ENCODE assay signal across 8 mouse cellular contexts in genomic region chr9:103112471-103113271, GRCm38 (mm10). TPM values are rescaled to one million over a fixed set of nuclear protein-coding genes. Genes with fewer than 3 reads are reported as not detected.
DNase-seq lines count a peak whose midpoint lies in the region; ATAC-seq and TF ChIP-seq lines count a peak whose summit lies in the region.

No protein-coding gene starts in this region.

- H3K27me3 ChIP-seq in hindbrain, embryonic 14.5 days (ENCODE audit: control insufficient read depth, insufficient read depth, low read length): no peaks in the 10 kb centered on the region
- peaks cover 65% of the 10 kb centered on the region for H3K27me3 ChIP-seq in liver, embryonic 12.5 days (replicated peaks)

- peak overlapping the region; percentile 57 for H3K4me2 ChIP-seq in hindbrain, embryonic 14.5 days (replicated peaks)
- H3K4me2 ChIP-seq in liver, embryonic 12.5 days: peak overlapping the region; percentile 78

- peak overlapping the region; percentile 67 for H3K4me3 ChIP-seq in cortical plate, adult 2 months (ENCODE audit: insufficient read depth, low read length)
- H3K4me3 ChIP-seq in hindbrain, embryonic 14.5 days (replicated peaks; ENCODE audit: low read length): peak overlapping the region; percentile 95
- H3K4me3 ChIP-seq in liver, embryonic 12.5 days: peak overlapping the region; percentile 59

- peak; percentile 41 to 42 for DNase-seq in frontal cortex, postnatal 36 days (ENCODE audit: low spot score in 2 of 2)
- DNase-seq in CD4-positive helper T cell, adult 2 months (ENCODE audit: low read depth, low spot score): peak; percentile 56
- no peak for DNase-seq in hindbrain, embryonic 14.5 days (ENCODE audit: low spot score)
- DNase-seq in retina, embryonic 14.5 days (ENCODE audit: low spot score): peak; percentile 45
- no peak for DNase-seq in c-Kit-positive CD71-positive TER-119-positive erythroid progenitor cells, embryonic 14.5 days (ENCODE audit: low spot score)

- peaks cover 23% of the 10 kb centered on the region for H3K4me1 ChIP-seq in cortical plate, adult 2 months (ENCODE audit: control insufficient read depth, insufficient read depth, low read length)
- peaks cover 50% of the 10 kb centered on the region for H3K4me1 ChIP-seq in hindbrain, embryonic 14.5 days (replicated peaks; ENCODE audit: control insufficient read depth, insufficient read depth, low read length)
- peaks cover 28% of the 10 kb centered on the region for H3K4me1 ChIP-seq in liver, embryonic 12.5 days

- peak overlapping the region; percentile 97 for H3K9ac ChIP-seq in hindbrain, embryonic 14.5 days
- no peak overlapping the region for H3K9ac ChIP-seq in liver, embryonic 12.5 days

- under 1% methylated on average over 34 of the region's 35 CpGs for WGBS in hindbrain, embryonic 14.5 days
- 5% methylated on average over 35 of the region's 35 CpGs for WGBS in liver, embryonic 12.5 days (ENCODE audit: insufficient replicate concordance)

- peaks cover 5% of the 10 kb centered on the region; the same call in 1 of the 2 replicates for H3K36me3 ChIP-seq in hindbrain, embryonic 14.5 days (replicated peaks; ENCODE audit: control insufficient read depth, insufficient read depth)
- no peaks in the 10 kb centered on the region for H3K36me3 ChIP-seq in liver, embryonic 12.5 days

- TF ChIP-seq CTCF in cortical plate, adult 2 months (IDR thresholded peaks at IDR 0.05; ENCODE audit: extremely low read depth, insufficient read depth, low read length): no peak

- no peak for ATAC-seq in frontal cortex, adult (ENCODE audit: low TSS enrichment)
- ATAC-seq in hindbrain, embryonic 14.5 days (ENCODE audit: low FRiP score): peak; percentile 28
- ATAC-seq in liver, embryonic 12.5 days: 0 out of 2 replicates have a peak, but pooled peaks have one; percentile 13

- no peak for TF ChIP-seq POLR2A in cortical plate, adult 2 months (IDR thresholded peaks at IDR 0.05; ENCODE audit: extremely low read depth, insufficient read depth, low read length)

- H3K9me3 ChIP-seq in hindbrain, embryonic 14.5 days (ENCODE audit: control insufficient read depth, low read length): no peaks in the 10 kb centered on the region
- no peaks in the 10 kb centered on the region for H3K9me3 ChIP-seq in liver, embryonic 12.5 days (replicated peaks)

- H3K27ac ChIP-seq in cortical plate, adult 2 months (ENCODE audit: insufficient read depth, low read length): peak overlapping the region; percentile 96
- peak overlapping the region; percentile 95 for H3K27ac ChIP-seq in hindbrain, embryonic 14.5 days
- H3K27ac ChIP-seq in liver, embryonic 12.5 days: no peak overlapping the region

RNA-seq across cellular contexts. Expression of gene Rab6b, which starts 1.1 kb away (rescaled TPM):
- polyA plus RNA-seq in cortical plate, adult 2 months (2012; rRNA removed): 321 and 328 TPM in 2 replicates
- 80.7 and 92.0 TPM in 2 replicates for polyA plus RNA-seq in hindbrain, embryonic 14.5 days (2014; fragmentation: Nextera tagmentation; extraction: Ambion mirVana)
- polyA plus RNA-seq in liver, embryonic 12.5 days (2016; fragmentation: Nextera tagmentation; extraction: Ambion mirVana): 0.24 and 0.43 TPM in 2 replicates

Comparison
In these comparisons a context has a peak if more than half of its experiments do, and no peak if none do; other contexts are left out.
1. DNase-seq: peak in frontal cortex, postnatal 36 days (2 of 2), CD4-positive helper T cell, adult 2 months (single experiment) and retina, embryonic 14.5 days (single experiment); none in hindbrain, embryonic 14.5 days (single experiment) and c-Kit-positive CD71-positive TER-119-positive erythroid progenitor cells, embryonic 14.5 days (single experiment).
2. RNA of gene Rab6b, which starts 1.1 kb away (polyA plus RNA-seq): 321 to 328 TPM in cortical plate, adult 2 months and 80.7 to 92.0 TPM in hindbrain, embryonic 14.5 days; 0.24 to 0.43 TPM in liver, embryonic 12.5 days; every median in the first group is over 10 times any median in the second.
3. Peak in every context shown above with its lines, with median percentiles within 50 percentile points of each other: H3K4me3 ChIP-seq.